Mouse (Mus musculus): ENCODE measurements around the gene Fntb.
A peak's percentile ranks its signal among the peaks of the same experiment; 100 is the strongest.

Gene Fntb

GRCm38 (mm10) chr12:76954698-76955423 lies 189.5 kb downstream of the Fntb start:
- peak; percentile 64 to 85 for DNase-seq (ENCODE audit: low spot score in 2 of 2)

- peak in 1 of 2 experiments; percentile 33 for DNase-seq (ENCODE audit: low spot score in 2 of 2)
Measured at GRCm38 (mm10) chr12:76957688-76958087, 192.3 kb downstream of the Fntb start.

GRCm38 (mm10) chr12:76961052-76961931 lies 195.9 kb downstream of the Fntb start:
- peak in 1 of 2 experiments; percentile 11 for DNase-seq (ENCODE audit: low spot score in 2 of 2)

GRCm38 (mm10) chr12:76961932-76962891 lies 196.8 kb downstream of the Fntb start, which contains the start of gene Max:
TSS of gene Max (minus strand) at chr12:76962201.
- DNase-seq (ENCODE audit: low spot score in 2 of 2), result peak; percentile 97 to 99

- no peak for DNase-seq (ENCODE audit: low spot score in 2 of 2)
Measured at GRCm38 (mm10) chr12:76965089-76965488, 199.7 kb downstream of the Fntb start.

- no peak for DNase-seq (ENCODE audit: low spot score in 2 of 2)
Measured at GRCm38 (mm10) chr12:76965876-76966275, 200.5 kb downstream of the Fntb start.

All from urinary bladder, postnatal 36 days (tissue).